Mouse (Mus musculus) cerebellum, adult 2 months (tissue): Measurements from ENCODE around the gene Cntnap2.

Experiments used
- CTCF ChIP-seq: fragments of 200-500 bp; IDR thresholded peaks from 2 replicates; pipeline ENCODE4 v1.5.1; 2011; ENCODE audit warnings: low read depth, mild to moderate bottlenecking, control low read depth, low read length, moderate library complexity, borderline replicate concordance; ENCODE audit not compliant: insufficient read depth
- POLR2A ChIP-seq: fragments of 200-500 bp; IDR thresholded peaks from 2 replicates; pipeline ENCODE4 v1.6.1; 2011; ENCODE audit warnings: low read length, control low read depth, borderline replicate concordance; ENCODE audit not compliant: insufficient read depth

GRCm38 (mm10) chr6:46575055-46575454, 1515.9 kb downstream of the Cntnap2 start:
- TF ChIP-seq CTCF, result no peak
- no peak for TF ChIP-seq POLR2A
